Mouse (Mus musculus): Measurements from ENCODE around the gene Max. TPM values are rescaled to one million over a fixed set of nuclear protein-coding genes. Genes with fewer than 3 reads are reported as not detected.

Max gene
- polyA plus RNA-seq, 1 experiment from 2014 or later = 11.6 TPM

DNA sequence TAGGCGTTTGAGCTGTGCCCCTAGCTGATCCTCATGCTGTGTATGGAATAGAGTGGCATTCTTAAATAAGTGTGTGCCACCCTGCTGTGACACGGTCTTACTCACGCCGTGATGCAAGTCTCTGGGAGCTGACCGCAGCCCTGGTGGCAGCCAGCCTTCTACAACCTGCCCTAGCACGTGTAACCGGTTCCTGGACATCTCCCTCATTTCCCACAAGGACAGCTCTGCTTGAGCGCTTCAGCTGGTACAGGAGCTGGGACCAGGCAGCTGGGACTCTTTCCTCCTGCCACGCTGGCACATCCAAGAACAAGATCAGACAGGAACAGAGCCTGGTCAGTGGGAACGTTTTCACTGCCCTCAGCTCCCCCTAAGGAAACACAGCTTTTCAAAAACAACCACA lies 34.5 kb downstream of the Max start:
- 60% methylated on average over 10 of the region's 10 CpGs for WGBS
- Histone ChIP-seq H3K36me3 (ENCODE audit: control insufficient read depth, insufficient read depth) (0 out of 2 replicates have a peak, but pooled peaks cover 3% of the 10 kb centered on the region), H3K4me2 (ENCODE audit: low read depth, low read length) (no peak overlapping the region), H3K4me3 (ENCODE audit: low read length) (no peak overlapping the region), H3K4me1 (ENCODE audit: control insufficient read depth, insufficient read depth, low read length) (peaks cover 6% of the 10 kb centered on the region; the same call in 1 of the 2 replicates), H3K27ac (ENCODE audit: low read length) (no peak overlapping the region), H3K9ac (ENCODE audit: low read length) (no peak overlapping the region), H3K27me3 (ENCODE audit: control insufficient read depth, insufficient read depth, low read length) (no peaks in the 10 kb centered on the region), H3K9me3 (replicated peaks; ENCODE audit: control insufficient read depth, low read length) (no peaks in the 10 kb centered on the region)
- no peak for ATAC-seq (replicated peaks; ENCODE audit: extremely low read depth, insufficient read depth, low FRiP score)

DNA sequence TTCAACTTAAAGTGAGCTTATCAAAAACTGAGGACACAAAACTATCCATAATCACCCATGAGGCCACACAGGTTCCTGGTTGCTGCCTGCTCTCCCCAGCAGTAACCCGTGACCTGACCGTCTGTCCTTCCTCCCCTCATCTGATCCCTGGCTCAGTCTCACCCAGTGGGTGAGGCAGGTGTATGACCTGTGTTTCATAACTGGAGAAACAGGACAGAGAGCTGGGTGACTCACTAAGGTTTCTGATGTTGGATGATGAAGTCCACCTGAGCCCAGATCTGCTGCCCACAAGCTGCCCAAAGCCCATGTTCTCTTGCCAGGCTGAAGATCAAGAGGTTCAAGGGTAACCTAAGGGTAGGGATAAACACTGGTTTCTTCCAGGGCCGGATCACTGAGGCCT lies 35.0 kb downstream of the Max start:
- H3K27me3 ChIP-seq (ENCODE audit: control insufficient read depth, insufficient read depth, low read length) = no peaks in the 10 kb centered on the region
- no peaks in the 10 kb centered on the region for H3K9me3 ChIP-seq (replicated peaks; ENCODE audit: control insufficient read depth, low read length)
- ATAC-seq (replicated peaks; ENCODE audit: extremely low read depth, insufficient read depth, low FRiP score) = no peak
- H3K9ac ChIP-seq (ENCODE audit: low read length) = no peak overlapping the region
- H3K4me3 ChIP-seq (ENCODE audit: low read length) = no peak overlapping the region
- H3K36me3 ChIP-seq (ENCODE audit: control insufficient read depth, insufficient read depth) = 0 out of 2 replicates have a peak, but pooled peaks cover 3% of the 10 kb centered on the region
- no peak overlapping the region for H3K27ac ChIP-seq (ENCODE audit: low read length)
- WGBS = 70% methylated on average over 3 of the region's 3 CpGs
- H3K4me2 ChIP-seq (ENCODE audit: low read depth, low read length) = no peak overlapping the region
- H3K4me1 ChIP-seq (ENCODE audit: control insufficient read depth, insufficient read depth, low read length) = peaks cover 4% of the 10 kb centered on the region; the same call in 1 of the 2 replicates

DNA sequence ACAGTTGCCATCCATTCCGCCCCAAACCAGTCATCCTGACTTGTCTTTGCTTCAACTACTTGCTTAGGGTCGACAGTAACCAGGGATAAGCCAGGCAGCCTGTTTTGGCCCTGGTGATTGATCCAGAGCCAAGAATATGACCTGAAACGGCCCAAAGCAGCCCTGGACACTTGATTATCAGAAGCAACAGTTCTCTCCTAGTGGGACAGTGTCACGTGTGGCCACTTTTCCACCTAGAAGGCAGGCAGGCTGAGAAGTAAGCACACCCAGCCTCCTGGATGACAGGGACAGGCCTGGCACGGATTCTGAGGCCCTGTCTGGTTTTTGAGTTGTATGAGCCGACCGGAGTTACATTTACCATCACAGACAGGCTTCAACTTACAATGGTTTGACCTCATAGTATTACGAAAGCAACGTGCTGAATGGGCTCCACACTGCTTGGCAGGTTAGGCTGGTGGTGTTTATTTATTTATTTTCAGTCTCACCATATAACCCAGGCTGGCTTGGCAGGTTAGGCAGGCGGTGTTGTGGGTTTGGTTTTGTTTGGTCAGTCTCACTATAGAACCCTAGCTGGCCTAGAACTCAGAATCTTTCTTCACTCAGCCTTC lies 35.6 kb downstream of the Max start:
- Histone ChIP-seq H3K4me3 (ENCODE audit: low read length) (no peak overlapping the region), H3K27me3 (ENCODE audit: control insufficient read depth, insufficient read depth, low read length) (no peaks in the 10 kb centered on the region), H3K4me2 (ENCODE audit: low read depth, low read length) (no peak overlapping the region), H3K4me1 (ENCODE audit: control insufficient read depth, insufficient read depth, low read length) (peaks cover 3% of the 10 kb centered on the region; the same call in 1 of the 2 replicates), H3K9me3 (replicated peaks; ENCODE audit: control insufficient read depth, low read length) (no peaks in the 10 kb centered on the region), H3K27ac (ENCODE audit: low read length) (no peak overlapping the region), H3K9ac (ENCODE audit: low read length) (no peak overlapping the region), H3K36me3 (ENCODE audit: control insufficient read depth, insufficient read depth) (0 out of 2 replicates have a peak, but pooled peaks cover 3% of the 10 kb centered on the region)
- 67% methylated on average over 10 of the region's 10 CpGs for WGBS
- ATAC-seq (replicated peaks; ENCODE audit: extremely low read depth, insufficient read depth, low FRiP score) = 0 out of 2 replicates have a peak, but pooled peaks have one; percentile 42

DNA sequence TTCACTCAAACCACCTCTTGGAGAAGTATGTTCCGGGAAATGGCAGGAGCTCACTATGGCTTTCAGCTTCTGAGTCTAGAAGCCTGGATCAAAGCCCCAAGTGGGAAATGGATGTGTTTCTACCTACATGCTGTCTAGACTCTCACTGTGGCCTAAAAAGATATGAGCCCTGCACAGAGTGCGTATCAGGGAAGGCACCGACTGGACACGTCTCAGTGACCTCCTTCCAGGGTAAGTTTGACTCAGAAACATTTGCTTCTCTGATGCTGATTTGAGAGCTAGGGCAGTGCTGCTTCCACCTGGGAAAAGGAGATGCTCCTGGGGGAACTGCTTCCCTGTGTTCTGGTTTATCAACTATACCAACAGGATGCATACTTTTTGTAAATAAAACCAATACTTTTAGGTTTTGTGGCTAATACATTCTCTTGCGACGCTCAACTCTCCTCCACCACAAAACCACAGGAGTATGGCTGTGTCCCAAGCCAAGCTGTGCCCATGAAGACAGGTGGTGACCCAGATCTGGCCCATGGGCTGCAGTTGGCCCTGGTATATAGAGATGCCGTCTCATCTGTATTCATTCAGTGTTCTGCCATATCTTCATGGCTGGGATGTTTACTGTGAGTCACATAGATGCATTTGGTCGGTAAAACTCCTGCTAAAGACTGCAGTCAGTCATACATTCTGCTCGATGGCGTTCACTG lies 36.9 kb downstream of the Max start:
- Histone ChIP-seq H3K4me3 (ENCODE audit: low read length) (no peak overlapping the region), H3K9ac (ENCODE audit: low read length) (no peak overlapping the region), H3K36me3 (ENCODE audit: control insufficient read depth, insufficient read depth) (peaks cover 6% of the 10 kb centered on the region), H3K27me3 (ENCODE audit: control insufficient read depth, insufficient read depth, low read length) (no peaks in the 10 kb centered on the region), H3K27ac (ENCODE audit: low read length) (no peak overlapping the region), H3K9me3 (replicated peaks; ENCODE audit: control insufficient read depth, low read length) (no peaks in the 10 kb centered on the region), H3K4me1 (ENCODE audit: control insufficient read depth, insufficient read depth, low read length) (peaks cover 3% of the 10 kb centered on the region; the same call in 1 of the 2 replicates), H3K4me2 (ENCODE audit: low read depth, low read length) (no peak overlapping the region)
- WGBS = 89% methylated on average over 10 of the region's 10 CpGs
- ATAC-seq (replicated peaks; ENCODE audit: extremely low read depth, insufficient read depth, low FRiP score) = no peak

DNA sequence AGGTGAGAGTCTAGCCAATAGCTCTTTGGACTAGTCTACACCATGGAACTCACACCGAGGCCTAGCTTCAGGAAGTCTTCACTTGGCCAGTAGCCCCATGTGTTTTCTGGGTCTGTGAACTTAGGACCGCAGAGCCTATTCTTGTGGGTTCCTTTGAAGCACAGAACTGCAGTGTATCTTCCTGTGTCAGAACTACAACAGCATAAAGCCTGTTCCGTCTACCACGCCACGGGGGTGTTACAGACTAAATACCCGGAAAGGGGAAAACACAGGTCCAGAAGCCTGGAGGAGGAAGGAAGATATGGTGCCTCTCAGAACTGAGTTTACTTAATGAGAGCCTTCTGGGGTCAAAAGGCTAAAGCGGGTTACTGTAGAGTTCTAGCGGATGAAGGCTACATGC lies 38.9 kb downstream of the Max start:
- H3K9me3 ChIP-seq (replicated peaks; ENCODE audit: control insufficient read depth, low read length) = no peaks in the 10 kb centered on the region
- peaks cover 3% of the 10 kb centered on the region; the same call in 1 of the 2 replicates for H3K4me1 ChIP-seq (ENCODE audit: control insufficient read depth, insufficient read depth, low read length)
- H3K4me2 ChIP-seq (ENCODE audit: low read depth, low read length) = no peak overlapping the region
- H3K27me3 ChIP-seq (ENCODE audit: control insufficient read depth, insufficient read depth, low read length) = no peaks in the 10 kb centered on the region
- 80% methylated on average over 8 of the region's 8 CpGs for WGBS
- no peak overlapping the region for H3K4me3 ChIP-seq (ENCODE audit: low read length)
- H3K36me3 ChIP-seq (ENCODE audit: control insufficient read depth, insufficient read depth) = peaks cover 3% of the 10 kb centered on the region
- ATAC-seq (replicated peaks; ENCODE audit: extremely low read depth, insufficient read depth, low FRiP score) = no peak
- H3K9ac ChIP-seq (ENCODE audit: low read length) = no peak overlapping the region
- H3K27ac ChIP-seq (ENCODE audit: low read length) = no peak overlapping the region

DNA sequence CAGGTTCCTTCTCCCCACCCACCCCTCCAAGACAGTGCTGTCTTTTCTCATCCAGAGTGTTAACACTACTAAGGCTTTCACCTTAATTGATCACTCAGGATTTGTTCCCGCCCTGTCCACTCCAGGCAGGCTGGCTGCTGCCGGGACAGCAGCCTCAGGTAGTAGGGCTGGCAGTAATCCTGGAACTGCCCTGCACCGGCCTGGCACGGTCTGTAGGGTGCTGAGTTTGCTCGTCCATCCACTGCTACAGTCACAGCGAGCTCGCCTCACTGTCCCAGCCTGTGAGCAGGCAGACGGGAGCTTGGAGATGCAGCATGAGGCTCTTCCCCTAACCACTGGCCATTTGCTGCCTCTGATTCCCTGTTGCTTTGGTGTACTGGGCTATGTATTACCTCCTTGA lies 41.0 kb downstream of the Max start:
- Histone ChIP-seq H3K4me3 (ENCODE audit: low read length) (no peak overlapping the region), H3K27me3 (ENCODE audit: control insufficient read depth, insufficient read depth, low read length) (no peaks in the 10 kb centered on the region), H3K4me1 (ENCODE audit: control insufficient read depth, insufficient read depth, low read length) (no peaks in the 10 kb centered on the region), H3K9ac (ENCODE audit: low read length) (no peak overlapping the region), H3K36me3 (ENCODE audit: control insufficient read depth, insufficient read depth) (peaks cover 3% of the 10 kb centered on the region), H3K9me3 (replicated peaks; ENCODE audit: control insufficient read depth, low read length) (no peaks in the 10 kb centered on the region), H3K27ac (ENCODE audit: low read length) (no peak overlapping the region), H3K4me2 (ENCODE audit: low read depth, low read length) (no peak overlapping the region)
- ATAC-seq (replicated peaks; ENCODE audit: extremely low read depth, insufficient read depth, low FRiP score) = no peak
- 84% methylated on average over 8 of the region's 8 CpGs for WGBS

DNA sequence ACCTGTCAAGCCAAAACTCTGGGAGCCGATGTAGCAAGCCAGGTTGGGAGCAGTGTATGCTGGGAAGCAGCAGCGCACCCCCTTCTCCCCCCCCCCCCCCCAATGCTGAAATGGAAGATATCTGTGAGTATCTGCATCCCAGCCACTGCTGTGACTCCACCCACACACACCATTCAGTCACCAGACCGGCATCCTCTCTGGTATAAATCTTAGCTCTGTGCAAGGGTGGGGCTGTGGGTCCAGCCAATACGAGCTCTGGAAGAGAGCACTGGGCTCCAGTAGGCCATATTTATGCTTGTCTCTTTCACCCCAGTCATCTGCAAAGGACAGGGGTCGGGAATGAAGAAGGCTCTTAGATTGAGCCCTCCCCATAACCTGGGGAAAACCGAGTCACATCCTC lies 41.6 kb downstream of the Max start:
- no peaks in the 10 kb centered on the region for H3K4me1 ChIP-seq (ENCODE audit: control insufficient read depth, insufficient read depth, low read length)
- no peaks in the 10 kb centered on the region for H3K9me3 ChIP-seq (replicated peaks; ENCODE audit: control insufficient read depth, low read length)
- no peak overlapping the region for H3K27ac ChIP-seq (ENCODE audit: low read length)
- H3K27me3 ChIP-seq (ENCODE audit: control insufficient read depth, insufficient read depth, low read length) = no peaks in the 10 kb centered on the region
- no peak overlapping the region for H3K9ac ChIP-seq (ENCODE audit: low read length)
- 70% methylated on average over 6 of the region's 6 CpGs for WGBS
- ATAC-seq (replicated peaks; ENCODE audit: extremely low read depth, insufficient read depth, low FRiP score) = no peak
- H3K36me3 ChIP-seq (ENCODE audit: control insufficient read depth, insufficient read depth) = peaks cover 3% of the 10 kb centered on the region
- H3K4me2 ChIP-seq (ENCODE audit: low read depth, low read length) = no peak overlapping the region
- no peak overlapping the region for H3K4me3 ChIP-seq (ENCODE audit: low read length)

DNA sequence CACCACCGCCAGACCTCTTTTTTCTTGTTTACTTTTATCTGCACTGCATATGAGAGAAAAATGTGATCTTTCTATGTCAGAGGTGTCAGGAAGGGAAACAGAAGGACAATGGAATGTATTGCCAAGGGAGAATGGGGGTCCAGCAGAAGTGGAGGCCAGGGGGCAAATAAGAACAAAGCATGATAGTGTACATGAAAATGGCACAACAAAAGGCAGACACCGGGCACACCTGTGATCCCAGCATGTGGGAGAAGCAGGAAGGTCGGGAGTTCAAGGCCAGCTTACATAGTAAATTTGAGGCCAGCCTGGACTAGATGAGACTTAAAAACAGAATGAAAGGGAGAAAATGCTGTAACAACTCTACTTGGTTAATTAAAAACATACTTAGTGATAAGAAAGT lies 43.1 kb downstream of the Max start:
- ATAC-seq (replicated peaks; ENCODE audit: extremely low read depth, insufficient read depth, low FRiP score) = no peak
- Histone ChIP-seq H3K9me3 (replicated peaks; ENCODE audit: control insufficient read depth, low read length) (no peaks in the 10 kb centered on the region), H3K27ac (ENCODE audit: low read length) (no peak overlapping the region), H3K36me3 (ENCODE audit: control insufficient read depth, insufficient read depth) (peaks cover 3% of the 10 kb centered on the region), H3K4me2 (ENCODE audit: low read depth, low read length) (no peak overlapping the region), H3K4me3 (ENCODE audit: low read length) (no peak overlapping the region), H3K4me1 (ENCODE audit: control insufficient read depth, insufficient read depth, low read length) (no peaks in the 10 kb centered on the region), H3K9ac (ENCODE audit: low read length) (no peak overlapping the region), H3K27me3 (ENCODE audit: control insufficient read depth, insufficient read depth, low read length) (no peaks in the 10 kb centered on the region)
- 72% methylated on average over 3 of the region's 3 CpGs for WGBS

DNA sequence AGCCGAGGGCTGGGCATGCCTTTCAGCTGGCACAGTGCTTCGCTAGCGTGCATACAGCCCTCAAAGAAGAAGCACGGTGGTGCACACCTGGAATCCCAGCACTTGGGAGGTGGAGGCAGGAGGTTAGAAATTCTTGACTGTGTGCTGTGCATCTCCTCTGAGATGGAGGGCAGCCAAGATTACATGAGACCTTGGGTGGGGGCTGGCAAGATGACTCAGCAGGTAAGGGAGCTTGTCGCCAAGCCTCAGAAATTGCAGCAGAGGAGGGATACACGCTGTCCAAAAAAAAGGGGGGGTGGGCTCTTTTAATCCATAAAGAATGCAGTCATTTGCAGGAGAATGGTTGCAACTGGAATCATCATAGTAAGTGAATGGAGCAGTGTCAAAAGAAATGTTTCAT lies 43.9 kb downstream of the Max start:
- Histone ChIP-seq H3K9me3 (replicated peaks; ENCODE audit: control insufficient read depth, low read length) (no peaks in the 10 kb centered on the region), H3K27me3 (ENCODE audit: control insufficient read depth, insufficient read depth, low read length) (no peaks in the 10 kb centered on the region), H3K27ac (ENCODE audit: low read length) (no peak overlapping the region), H3K4me1 (ENCODE audit: control insufficient read depth, insufficient read depth, low read length) (no peaks in the 10 kb centered on the region), H3K4me2 (ENCODE audit: low read depth, low read length) (no peak overlapping the region), H3K4me3 (ENCODE audit: low read length) (no peak overlapping the region), H3K36me3 (ENCODE audit: control insufficient read depth, insufficient read depth) (peaks cover 3% of the 10 kb centered on the region), H3K9ac (ENCODE audit: low read length) (no peak overlapping the region)
- WGBS = 74% methylated on average over 6 of the region's 6 CpGs
- ATAC-seq (replicated peaks; ENCODE audit: extremely low read depth, insufficient read depth, low FRiP score) = no peak
